Mouse (Mus musculus): ENCODE measurements at regions not wholly inside any gene's neighbourhood (a gene's known extent, or its start where the extent isn't known, plus 50 kb on each side); places are given as distances from the start of the nearest gene placed in this dataset.
"Not testable (repeated sequence)": the region's sequence is repeated elsewhere in the genome, so short reads cannot be mapped to it uniquely, and the experiment has no call there.

DNA sequence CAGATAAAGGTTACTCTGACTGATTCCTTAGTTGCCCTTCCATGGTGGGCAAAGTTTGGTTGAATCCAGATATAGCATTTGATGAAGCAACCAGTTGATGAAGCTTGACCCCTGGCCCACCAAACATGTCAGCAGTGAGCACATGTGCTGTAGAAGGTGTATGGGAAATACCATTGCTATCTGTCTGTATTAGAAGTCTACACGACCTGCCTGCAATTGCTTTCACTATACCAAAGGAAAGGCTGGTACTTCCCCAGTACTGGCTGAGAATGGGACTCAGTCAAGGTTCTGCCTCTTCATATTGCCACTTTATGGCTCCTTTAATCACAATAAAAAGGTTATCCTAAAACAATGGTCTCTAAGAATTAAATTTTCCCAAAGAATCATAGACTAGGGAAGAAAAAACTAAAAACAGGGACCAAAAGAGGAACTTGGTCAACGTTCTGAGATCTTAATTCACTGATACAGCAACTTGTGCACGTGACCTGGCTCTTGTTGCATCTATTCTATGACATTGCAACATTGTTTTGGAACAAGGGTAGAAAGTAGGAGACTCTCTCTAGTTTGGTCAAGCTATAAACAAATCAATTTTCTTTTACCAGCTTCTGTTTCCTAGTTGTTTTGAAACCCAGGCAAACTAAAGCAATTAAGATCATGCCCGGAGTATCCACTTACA is 284.0 kb downstream of the Rapgef2 start:
- intact Hi-C loops (cut with DNase I): no loop called here
- DNase-seq: no peak

DNA sequence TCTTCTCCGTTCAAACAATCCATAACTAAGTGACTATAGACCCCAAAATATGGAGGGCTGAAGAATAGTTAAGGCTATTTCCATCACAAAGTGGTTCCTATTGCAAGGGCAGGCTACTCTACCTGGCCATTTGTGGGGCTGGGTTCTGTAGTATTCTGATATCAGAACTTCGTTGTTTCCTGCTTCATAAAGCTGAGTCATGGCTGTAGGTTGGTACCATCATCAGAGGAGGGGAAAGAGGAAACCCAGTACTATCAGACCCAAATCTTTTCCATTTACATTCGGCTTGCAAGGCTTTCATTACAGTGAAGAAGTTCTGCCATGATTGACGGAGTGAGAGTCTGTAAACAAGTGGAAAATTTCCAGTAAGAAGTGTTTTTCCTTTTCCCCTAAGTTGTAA is 284.6 kb downstream of the Rapgef2 start:
- no peak for DNase-seq
- intact Hi-C loops (cut with DNase I): no loop called here

DNA sequence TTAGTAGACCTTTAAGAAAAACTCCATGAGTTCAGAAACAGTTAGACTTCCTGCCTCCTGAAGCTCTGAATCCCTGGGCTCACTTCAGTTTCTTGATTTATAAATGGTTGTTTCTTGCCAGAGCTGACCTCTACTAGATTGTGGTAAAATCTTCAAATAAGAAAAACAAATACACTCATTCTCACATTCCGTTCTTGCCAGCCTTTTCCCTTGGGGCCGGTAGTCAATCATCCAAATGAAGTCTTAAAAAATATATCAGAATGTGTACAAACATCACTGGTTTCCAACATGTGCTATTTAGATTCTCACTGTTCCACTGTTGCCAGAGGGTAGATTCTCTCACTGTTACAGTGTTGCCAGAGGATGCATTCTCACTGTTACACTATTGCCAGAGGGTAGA is 286.0 kb downstream of the Rapgef2 start:
- no peak for DNase-seq
- intact Hi-C loops (cut with DNase I): no loop called here

DNA sequence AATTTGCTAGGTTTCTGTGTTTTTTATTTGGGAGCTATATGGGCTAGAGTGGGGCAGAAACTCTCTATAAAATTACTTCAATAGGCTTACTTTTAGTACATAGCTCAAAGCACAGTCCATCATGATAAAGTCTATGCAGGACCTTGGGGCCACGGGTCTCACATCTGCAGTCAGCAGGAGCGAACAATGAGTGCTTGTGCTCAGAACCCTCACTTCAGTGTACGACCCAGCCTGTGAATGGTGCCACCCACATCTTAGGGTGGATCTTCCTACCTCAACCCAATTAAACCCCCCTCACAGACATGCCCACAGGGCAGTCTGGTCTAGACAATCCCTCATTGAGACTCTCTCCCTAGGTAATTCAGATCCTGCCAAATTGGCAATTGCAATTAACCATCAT is 286.5 kb downstream of the Rapgef2 start:
- intact Hi-C loops (cut with DNase I): no loop called here
- no peak for DNase-seq

DNA sequence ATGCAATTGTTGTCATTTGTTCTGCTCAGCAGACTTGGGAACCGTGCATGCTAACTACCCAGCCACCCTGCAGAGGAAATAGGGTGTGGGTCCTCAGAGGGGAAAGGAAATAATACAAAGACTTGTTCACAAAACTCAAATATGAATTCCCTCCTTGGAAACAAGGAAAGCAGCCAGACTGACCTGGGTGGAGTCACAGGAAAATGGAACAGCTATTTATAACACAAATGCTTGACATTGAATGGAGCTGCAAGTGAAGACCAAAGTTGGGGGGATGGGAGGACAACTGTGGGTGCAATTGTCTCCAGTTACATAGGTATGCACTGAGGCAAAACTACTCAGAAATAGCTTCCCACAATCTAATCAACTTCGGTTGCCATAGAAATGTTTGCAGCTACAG is 298.2 kb downstream of the Rapgef2 start:
- DNase-seq: peak; percentile 30 to 45
- intact Hi-C loops (cut with DNase I): loop anchor here (2.0 kb wide), 1 partner anchor 51 kb away; no protein-coding TSS in a partner anchor

DNA sequence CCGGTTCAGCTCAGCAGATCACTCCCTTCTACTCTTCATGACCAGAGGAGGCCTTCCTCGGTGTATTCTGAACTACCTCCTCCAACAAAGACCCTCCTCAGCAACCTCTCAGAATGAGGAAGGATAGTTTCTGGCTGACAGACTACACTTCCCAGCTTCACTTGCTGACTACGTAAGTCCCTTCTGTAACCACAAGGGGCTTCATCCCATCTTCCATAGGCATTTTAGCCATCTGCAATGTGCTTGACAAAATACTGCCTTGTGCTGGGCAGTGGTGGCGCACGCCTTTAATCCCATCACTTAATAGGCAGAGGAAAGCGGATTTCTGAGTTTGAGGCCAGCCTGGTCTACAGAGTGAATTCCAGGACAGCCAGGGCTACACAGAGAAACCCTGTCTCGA is 299.6 kb downstream of the Rapgef2 start:
- intact Hi-C loops (cut with DNase I): no loop called here
- no peak for DNase-seq

DNA sequence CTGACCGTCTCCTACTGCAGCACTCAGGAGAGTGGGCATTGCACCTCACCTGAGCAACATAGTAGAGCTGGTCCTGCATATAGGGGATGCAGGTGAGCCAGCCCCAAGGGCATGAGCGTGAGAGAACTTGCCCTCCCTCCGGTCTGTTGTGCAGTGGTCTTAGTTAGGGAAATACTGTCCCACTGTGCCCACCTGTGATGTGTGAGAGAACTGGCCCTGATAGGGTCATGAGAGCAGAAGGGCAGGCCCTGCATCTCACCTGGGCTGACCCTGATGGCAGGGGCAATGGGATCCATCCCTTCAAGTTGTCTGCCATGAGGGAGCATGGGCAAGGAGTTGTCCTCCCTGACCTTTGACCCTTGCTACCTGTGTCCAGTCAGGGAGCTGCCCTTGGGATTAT is 305.3 kb downstream of the Rapgef2 start:
- no peak for DNase-seq
- intact Hi-C loops (cut with DNase I): no loop called here

DNA sequence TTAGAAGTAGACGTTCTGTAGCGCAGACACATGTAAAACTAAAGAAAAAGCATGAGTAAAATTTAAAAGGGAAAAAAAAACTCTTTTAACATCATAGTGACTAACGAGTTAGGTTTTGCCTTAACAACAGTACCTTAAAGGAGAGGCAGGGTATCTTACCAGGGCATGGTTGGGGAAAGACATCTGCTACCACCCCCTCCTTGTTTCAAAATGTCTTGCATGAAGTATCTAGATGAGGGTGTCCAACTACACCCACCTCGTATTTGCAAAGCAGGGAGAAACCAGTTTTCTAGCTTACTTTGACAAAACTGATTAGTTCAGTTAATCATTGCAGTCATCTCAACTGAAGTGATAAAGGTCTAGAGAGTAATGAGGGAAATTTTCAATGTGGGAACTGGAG is 307.5 kb downstream of the Rapgef2 start:
- no peak for DNase-seq
- intact Hi-C loops (cut with DNase I): no loop called here

DNA sequence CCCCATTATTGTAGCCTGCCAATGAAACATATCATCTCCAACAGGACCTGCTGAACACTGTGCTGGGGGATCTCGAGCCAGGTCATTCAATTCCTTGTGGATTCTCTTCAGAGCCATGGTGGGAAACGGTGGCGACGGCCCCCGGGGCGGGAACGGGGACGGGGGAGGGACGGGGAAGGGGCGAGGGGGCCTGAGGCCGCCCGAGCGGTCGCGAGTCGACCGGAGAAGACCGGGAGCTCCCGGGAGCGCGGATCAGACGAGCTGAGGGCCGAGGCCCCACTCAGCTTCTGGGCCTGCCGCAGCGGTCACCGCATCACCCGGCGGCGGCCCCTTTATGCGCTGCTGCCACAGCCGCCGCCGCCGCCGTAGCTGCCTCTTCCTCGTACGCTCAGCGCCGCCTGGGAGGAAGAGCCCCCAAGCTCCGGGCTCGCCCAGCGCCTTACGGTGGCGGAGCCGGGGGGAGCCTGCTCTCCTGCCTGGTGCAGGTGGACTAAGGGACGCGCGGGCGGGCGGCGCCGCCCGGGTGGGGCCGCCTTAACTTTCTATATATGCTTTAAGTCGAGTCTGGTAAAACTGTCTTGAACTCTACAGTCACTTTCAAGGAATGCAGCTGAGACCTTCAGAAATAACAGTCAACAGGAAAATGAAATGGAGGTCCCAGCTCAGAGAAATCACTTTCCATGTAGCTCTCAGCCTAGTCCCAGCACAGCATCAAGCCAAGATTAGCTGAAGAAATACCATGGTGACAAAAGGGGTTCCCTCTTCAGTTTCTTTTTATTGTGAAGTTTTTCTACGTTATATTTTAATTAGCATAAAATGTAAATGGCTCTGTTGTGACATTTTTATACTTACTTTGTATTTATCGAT is 319.4 kb downstream of the Rapgef2 start:
- peak; percentile 20 to 48 for DNase-seq
- intact Hi-C loops (cut with DNase I): not testable (repeated sequence)

DNA sequence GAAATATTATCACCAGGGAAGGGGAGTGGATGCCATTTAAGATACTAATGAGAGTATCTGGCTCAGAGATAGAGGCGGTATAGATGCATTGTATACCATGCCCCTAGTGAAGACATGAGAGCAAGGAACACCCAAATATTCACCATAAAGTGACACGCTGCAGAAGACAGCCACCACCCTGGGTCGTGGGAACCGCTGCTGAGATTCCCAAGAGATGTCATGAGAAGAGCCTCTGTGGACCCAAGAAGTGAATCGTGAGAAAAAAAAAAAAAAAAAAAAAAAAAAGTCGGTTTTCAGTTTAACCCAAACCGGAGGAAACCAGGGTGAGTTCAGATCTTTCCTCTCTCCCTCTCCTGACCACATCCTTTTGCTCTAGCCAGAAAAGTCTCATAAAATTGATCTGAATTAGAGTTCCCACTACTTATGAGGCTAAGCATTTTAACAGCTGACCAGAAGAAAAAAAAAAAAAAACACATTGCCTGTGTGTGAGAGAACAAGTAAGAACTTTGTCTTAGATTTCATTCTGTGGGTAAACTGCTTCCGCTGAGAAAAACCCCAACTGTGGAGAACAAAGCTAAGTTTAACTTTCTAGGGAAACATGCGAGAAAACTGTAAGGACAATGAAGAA is 322.0 kb downstream of the Rapgef2 start:
- intact Hi-C loops (cut with DNase I): loop anchor here (5.0 kb wide), 2 partner anchors 58 to 108 kb away; no protein-coding TSS in a partner anchor
- no peak for DNase-seq

DNA sequence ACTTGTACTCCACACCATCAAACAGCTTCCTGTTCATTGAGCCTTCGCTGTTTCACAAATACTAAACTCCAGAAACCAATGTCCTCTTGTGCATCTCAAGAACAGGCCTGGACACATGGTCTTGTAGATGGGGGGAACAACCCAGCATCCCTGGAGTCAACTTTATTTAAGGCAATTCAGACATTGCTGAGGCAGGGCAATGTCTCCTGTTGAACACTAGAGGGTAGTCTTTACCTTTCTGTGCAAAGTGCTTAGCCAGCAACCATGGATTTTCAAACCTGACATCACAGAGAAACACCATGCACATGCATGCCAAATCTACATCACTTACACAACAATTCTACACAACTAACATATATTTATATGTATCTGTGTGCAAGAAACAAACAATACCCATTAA is 327.5 kb downstream of the Rapgef2 start:
- intact Hi-C loops (cut with DNase I): loop anchor here (1.0 to 10.0 kb wide), 4 partner anchors 239 to 628 kb away; partner anchors contain the start of gene Rapgef2
- peak; percentile 19 to 45 for DNase-seq

DNA sequence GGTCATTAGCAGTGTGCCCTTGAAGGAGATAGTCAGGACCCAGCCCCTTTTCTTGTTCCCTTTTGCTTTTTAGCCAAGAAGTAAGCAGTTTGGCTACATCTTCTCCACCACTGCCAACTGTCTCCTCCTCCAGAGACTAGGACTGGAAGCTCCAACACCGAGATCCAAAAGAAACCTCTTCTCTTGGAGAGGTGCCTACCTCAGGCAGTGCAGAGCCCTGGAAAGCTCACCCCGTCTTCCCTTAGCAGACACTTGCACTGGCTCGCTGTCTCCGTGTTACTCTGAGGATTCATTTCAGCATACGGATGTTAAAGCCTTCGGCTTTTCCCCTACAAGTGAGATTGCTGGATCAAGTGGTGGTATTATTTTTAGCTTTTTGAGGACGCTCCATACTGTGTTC is 331.0 kb downstream of the Rapgef2 start:
- intact Hi-C loops (cut with DNase I): loop anchor here (5.0 to 10.0 kb wide), 2 partner anchors 329 to 542 kb away; partner anchors contain the start of gene Rapgef2
- no peak for DNase-seq

DNA sequence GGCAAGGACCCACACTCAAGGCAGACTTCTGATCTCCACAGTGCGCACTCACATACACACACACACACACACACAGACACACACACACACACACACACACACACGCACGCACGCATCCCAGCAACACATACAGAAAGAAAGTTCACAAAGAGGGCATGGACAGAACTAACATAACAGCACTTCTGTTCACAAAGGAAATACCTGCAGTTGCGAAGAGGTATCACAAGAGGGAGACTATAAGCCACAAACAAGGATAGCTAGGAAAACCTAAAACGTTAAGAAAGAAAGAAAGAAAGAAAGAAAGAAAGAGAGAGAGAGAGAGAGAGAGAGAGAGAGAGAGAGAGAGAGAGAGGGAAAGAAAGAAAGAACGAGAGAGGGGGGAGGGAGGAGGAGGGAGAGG is 336.9 kb downstream of the Rapgef2 start:
- intact Hi-C loops (cut with DNase I): loop anchor here (10.0 kb wide), 1 partner anchor 435 kb away; no protein-coding TSS in a partner anchor
- not testable (repeated sequence) for DNase-seq

DNA sequence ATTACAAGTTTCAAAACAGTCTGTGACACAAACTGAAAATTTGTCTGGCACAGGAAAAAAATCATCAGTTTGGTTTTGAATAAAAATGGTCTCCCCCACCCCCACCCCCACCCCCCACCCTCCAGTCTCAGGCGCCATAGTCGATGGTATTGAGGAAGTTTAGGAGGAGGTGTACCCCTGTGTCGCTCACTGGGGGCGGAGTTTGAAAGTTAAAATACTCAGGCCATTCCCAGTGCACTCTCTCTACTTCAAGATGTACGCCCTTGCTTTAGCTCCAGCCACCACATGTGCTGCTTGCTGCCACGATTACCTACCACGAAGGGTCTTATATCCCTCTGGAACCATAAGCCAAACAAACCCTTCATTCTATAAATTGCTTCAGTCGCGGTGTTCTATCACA is 337.6 kb downstream of the Rapgef2 start:
- intact Hi-C loops (cut with DNase I): loop anchor here (10.0 kb wide), 1 partner anchor 436 kb away; no protein-coding TSS in a partner anchor
- DNase-seq: no peak

DNA sequence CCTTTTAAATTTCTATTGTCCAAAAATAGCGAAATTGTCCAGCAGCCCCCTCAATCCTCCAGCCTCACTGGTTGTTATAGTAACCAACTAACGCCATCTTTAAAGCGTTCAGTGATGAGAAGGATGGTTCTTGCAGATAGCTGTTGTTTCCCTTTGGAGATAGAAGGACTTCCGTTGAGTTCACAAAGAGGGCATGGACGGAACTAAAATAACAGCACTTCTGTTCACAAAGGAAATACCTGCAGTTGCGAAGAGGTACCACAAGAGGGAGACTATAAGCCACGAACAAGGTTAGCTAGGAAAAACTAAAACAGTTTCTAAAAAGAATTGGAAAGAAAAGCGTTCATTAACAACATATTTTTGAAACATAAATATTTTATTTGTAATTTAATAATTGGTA is 338.1 kb downstream of the Rapgef2 start:
- DNase-seq: peak; percentile 55 to 60
- intact Hi-C loops (cut with DNase I): loop anchor here (10.0 kb wide), 1 partner anchor 437 kb away; no protein-coding TSS in a partner anchor

DNA sequence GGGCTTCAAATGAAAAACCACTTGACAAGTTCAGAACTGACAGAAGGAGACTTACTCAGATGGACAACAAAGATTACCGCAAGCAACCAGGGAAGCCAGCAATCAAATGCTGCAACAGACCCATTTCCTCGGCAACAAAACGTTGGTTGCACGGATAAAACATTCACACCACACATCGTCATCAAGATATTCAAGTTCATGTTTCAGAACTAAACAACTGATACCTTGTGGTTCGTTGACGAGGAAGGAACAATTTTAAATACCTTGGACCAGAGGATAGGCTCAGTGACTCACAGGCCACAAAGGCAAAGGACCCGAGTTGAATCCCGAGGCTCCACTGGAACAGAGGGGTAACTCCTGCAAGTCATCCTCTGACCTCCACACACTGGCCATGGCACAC is 339.1 kb downstream of the Rapgef2 start:
- no peak for DNase-seq
- intact Hi-C loops (cut with DNase I): loop anchor here (10.0 kb wide), 1 partner anchor 438 kb away; no protein-coding TSS in a partner anchor

DNA sequence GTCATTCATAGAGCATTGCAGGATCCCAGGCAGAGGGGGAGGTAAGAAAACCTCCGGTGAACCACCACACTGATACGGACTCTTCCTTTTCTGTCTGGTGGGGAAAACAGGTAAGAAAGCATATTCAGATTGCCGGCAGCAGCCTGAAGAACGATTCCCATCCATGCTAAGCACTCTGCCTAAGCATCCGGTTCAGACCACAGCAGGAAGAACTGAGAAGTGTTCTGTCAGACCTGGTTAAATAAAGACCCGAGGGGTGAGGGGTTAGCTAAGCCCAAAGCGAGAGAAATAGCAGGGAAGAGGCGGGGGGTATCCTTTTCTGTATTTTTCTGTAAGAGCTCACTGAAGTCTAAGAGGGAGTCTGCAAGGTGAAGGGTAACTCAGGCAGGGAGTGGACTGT is 342.1 kb downstream of the Rapgef2 start:
- intact Hi-C loops (cut with DNase I): loop anchor here (10.0 kb wide), 1 partner anchor 441 kb away; no protein-coding TSS in a partner anchor
- no peak for DNase-seq

DNA sequence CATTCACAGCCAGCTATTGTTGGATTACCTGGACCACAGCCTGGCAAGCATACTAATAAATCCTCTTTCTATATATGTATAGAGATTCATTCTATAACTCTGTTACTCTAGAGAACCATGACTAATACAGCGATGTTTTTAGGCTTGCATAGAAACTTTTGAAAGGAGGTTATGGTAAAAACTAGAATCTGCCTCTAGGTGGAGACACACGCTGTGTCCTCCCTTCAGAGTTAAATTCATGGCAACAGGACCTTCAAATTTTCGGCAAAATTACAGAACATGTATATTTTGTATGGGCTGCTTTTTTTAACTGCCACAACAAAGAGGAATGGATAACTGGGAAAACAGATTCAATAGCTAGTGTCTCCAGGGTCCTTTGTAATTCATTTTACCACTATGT is 353.3 kb downstream of the Rapgef2 start:
- DNase-seq: no peak
- intact Hi-C loops (cut with DNase I): no loop called here

DNA sequence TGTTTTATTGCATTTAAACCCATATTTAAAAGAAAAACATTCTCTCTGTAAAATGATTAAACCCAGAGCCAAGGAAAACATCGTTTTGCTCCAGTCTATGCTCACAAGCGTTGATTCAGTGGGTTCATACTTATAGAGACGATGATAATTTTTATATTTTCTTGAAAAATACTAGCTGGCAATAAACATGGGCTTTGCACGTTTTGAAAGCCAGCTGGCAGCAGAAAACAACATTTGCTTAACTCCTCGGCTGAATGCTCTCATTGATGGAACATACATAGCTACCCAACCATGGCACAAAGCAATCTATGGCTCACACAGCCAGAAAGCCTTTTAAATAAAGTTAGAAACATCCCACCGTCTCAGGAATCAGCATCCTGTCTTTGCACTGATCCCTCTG is 366.5 kb downstream of the Rapgef2 start:
- DNase-seq: no peak
- intact Hi-C loops (cut with DNase I): loop anchor here (5.0 kb wide), 1 partner anchor 113 kb away; no protein-coding TSS in a partner anchor

DNA sequence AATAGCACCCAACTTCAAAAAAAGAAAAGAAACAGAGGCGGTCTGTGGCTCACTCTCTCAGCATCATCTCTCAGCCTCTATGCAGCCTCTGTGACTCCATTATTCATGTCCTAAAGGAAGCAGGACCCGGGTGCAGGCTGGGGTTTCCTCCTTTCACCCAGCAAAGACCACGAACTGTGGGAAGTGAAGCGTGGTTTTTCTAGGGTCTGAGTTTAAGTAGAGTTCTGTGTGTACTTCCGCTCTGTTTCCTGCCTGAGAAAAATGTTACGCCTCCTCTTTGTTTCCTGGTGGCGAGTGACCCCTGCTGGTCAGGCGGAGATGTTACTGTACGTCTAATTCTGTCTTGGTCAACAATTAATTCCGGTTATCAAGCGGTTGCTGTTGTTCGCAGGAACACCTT is 366.9 kb downstream of the Rapgef2 start:
- intact Hi-C loops (cut with DNase I): loop anchor here (5.0 kb wide), 1 partner anchor 112 kb away; no protein-coding TSS in a partner anchor
- peak; percentile 83 for DNase-seq

All from heart, postnatal 36 days (tissue).